Mouse (Mus musculus) neural tube, embryonic 15.5 days (tissue): ENCODE measurements at regions not wholly inside any gene's neighbourhood (a gene's known extent, or its start where the extent isn't known, plus 50 kb on each side); places are given as distances from the start of the nearest gene placed in this dataset.

Experiments
- ATAC-seq: fragments of 200-750 bp; cut with Nextera tagmentation; 2 replicates; pipeline ENCODE4 v1.8.0; 2017; ENCODE audit warnings: mild to moderate bottlenecking, moderate TSS enrichment, moderate library complexity; ENCODE audit not compliant: low FRiP score
- H3K27ac ChIP-seq: fragments of 300-500 bp; sonication (generic); replicated peaks from 2 replicates; pipeline ENCODE4 v1.5.1; 2015; ENCODE audit warnings: mild to moderate bottlenecking, inconsistent platforms
- H3K27me3 ChIP-seq: fragments of 300-500 bp; sonication (generic); replicated peaks from 2 replicates; pipeline ENCODE4 v1.6.1; 2015; ENCODE audit warnings: inconsistent platforms
- H3K36me3 ChIP-seq: fragments of 300-500 bp; sonication (generic); 2 replicates; pipeline ENCODE4 v1.6.1; 2015; ENCODE audit warnings: inconsistent platforms
- H3K4me1 ChIP-seq: fragments of 300-500 bp; sonication (generic); 2 replicates; pipeline ENCODE4 v1.6.1; 2015; ENCODE audit warnings: inconsistent platforms
- H3K4me2 ChIP-seq: fragments of 300-500 bp; sonication (generic); 2 replicates; pipeline ENCODE4 v1.6.1; 2015; ENCODE audit warnings: inconsistent platforms, mild to moderate bottlenecking, moderate library complexity
- H3K4me3 ChIP-seq: fragments of 300-500 bp; sonication (generic); replicated peaks from 2 replicates; pipeline ENCODE4 v1.5.1; 2015; ENCODE audit warnings: mild to moderate bottlenecking, inconsistent platforms
- H3K9ac ChIP-seq: fragments of 300-500 bp; sonication (generic); replicated peaks from 2 replicates; pipeline ENCODE4 v1.6.1; 2015; ENCODE audit warnings: mild to moderate bottlenecking, inconsistent platforms
- H3K9me3 ChIP-seq: fragments of 300-500 bp; sonication (generic); replicated peaks from 2 replicates; pipeline ENCODE4 v1.6.1; 2016; ENCODE audit warnings: inconsistent platforms
- WGBS: fragments of 180-500 bp; shearing (Covaris S2); methylation state at CpG from one replicate; pipeline ENCODE4 v1.1.7; 2015; ENCODE audit warnings: mixed read lengths; 5-methylcytosine and 5-hydroxymethylcytosine counted together

DNA sequence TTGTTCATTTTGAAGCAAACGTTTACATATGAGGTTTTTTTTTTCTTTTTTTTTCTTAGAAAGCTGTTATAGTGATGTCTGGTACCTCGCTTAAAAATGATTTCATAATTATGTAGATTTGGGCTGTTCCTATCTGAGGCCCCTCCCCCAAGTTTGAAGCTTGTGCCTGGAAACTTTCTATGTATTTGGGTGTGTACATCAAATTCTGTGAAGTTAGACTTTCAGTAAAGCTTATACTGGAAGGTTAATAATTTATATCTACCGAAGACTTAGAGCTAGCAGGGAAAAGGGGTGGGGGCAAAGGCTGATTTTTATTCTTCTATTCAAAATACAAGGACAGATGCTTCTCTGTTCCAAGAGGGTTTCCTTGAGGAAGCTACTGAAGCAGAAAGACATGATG, 235.3 kb downstream of the Mef2c start:
- Histone ChIP-seq H3K27me3 (no peaks in the 10 kb centered on the region), H3K9me3 (no peaks in the 10 kb centered on the region), H3K9ac (peak overlapping the region; percentile 72), H3K4me2 (peak overlapping the region; percentile 67), H3K36me3 (no peaks in the 10 kb centered on the region), H3K4me1 (0 out of 2 replicates have a peak, but pooled peaks cover 5% of the 10 kb centered on the region), H3K27ac (peak overlapping the region; percentile 94), H3K4me3 (peak overlapping the region; percentile 50)
- 2% methylated on average over 3 of the region's 3 CpGs for WGBS
- no peak for ATAC-seq

DNA sequence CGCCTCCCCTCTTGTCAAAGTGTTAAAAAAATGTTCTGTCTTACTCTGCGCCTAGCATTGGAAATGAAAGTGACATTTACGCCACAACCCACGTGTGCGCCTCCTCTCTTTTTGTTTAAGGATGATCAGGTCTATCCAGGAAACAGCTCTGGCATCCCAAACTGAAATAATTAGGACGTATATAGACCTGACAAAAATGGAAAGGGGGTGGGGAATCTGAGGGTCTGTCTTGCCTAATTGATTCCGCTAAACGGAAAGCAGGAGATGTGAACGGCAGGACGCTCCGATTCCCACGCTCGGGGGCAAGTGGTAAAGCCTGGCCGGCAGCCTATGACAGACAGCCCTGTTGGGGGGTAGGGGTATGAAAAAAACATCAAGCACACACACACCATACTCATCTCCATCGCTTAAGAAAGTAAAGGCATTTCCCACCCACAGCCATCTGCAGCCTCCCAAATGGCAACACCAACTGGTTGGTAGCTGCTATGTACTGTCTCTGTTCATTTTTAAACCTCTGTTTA, 235.8 kb downstream of the Mef2c start:
- H3K4me3 ChIP-seq, result peak overlapping the region; percentile 50
- peak; percentile 60 for ATAC-seq
- no peaks in the 10 kb centered on the region for H3K36me3 ChIP-seq
- peak overlapping the region; percentile 94 for H3K27ac ChIP-seq
- WGBS, result under 1% methylated on average over 15 of the region's 15 CpGs
- no peaks in the 10 kb centered on the region for H3K9me3 ChIP-seq
- peak overlapping the region; percentile 72 for H3K9ac ChIP-seq
- peak overlapping the region; percentile 67 for H3K4me2 ChIP-seq
- no peaks in the 10 kb centered on the region for H3K27me3 ChIP-seq
- peaks cover 8% of the 10 kb centered on the region; the same call in 1 of the 2 replicates for H3K4me1 ChIP-seq

DNA sequence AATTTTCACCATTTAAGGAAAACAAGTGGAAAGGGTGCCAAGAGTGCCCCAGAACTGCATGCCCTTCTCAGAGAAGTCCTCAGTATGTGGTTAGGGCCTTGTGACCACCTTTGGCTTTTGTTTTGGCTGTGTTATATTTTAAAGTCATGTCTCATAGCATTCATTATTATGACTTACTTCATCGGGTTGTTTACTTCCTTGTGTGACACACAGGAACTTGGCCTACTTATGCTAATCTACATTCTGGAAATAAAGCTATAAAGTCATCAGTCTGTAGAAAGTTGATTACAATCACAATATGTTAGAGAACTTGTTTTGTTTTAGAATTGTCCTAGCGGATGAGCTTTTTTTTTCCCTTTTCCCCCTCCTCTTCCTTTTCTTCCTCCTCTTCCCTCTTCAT, 236.3 kb downstream of the Mef2c start:
- ATAC-seq, result no peak
- no peaks in the 10 kb centered on the region for H3K9me3 ChIP-seq
- H3K4me1 ChIP-seq, result peaks cover 13% of the 10 kb centered on the region; the same call in 1 of the 2 replicates
- H3K9ac ChIP-seq, result peak overlapping the region; percentile 72
- H3K4me2 ChIP-seq, result peak overlapping the region; percentile 67
- peak overlapping the region; percentile 94 for H3K27ac ChIP-seq
- 6% methylated on average over 2 of the region's 2 CpGs for WGBS
- peak overlapping the region; percentile 50 for H3K4me3 ChIP-seq
- H3K36me3 ChIP-seq, result no peaks in the 10 kb centered on the region
- H3K27me3 ChIP-seq, result no peaks in the 10 kb centered on the region

DNA sequence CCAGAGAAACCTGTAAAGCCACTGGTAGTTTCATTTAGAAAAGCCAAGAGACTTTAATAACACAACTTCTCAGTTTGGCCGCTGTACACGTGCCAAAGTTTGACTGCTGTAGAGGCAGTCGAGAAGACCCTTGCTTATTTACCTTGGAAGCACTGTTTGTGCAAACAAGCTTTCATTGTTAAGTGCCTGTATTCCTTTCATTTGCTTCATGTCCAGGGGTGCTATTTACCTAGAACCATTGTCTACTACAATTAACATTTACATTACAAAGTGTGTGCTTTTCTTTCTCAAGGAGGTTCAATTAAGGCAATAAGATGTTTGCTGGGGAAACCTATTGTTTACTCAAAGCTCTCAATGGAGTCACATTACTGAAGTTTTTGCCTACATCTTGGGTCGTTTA, 236.9 kb downstream of the Mef2c start:
- Histone ChIP-seq H3K4me1 (peaks cover 19% of the 10 kb centered on the region; the same call in 1 of the 2 replicates), H3K4me2 (peak overlapping the region; percentile 67), H3K4me3 (peak overlapping the region; percentile 50), H3K9me3 (no peaks in the 10 kb centered on the region), H3K36me3 (no peaks in the 10 kb centered on the region), H3K27ac (peak overlapping the region; percentile 94), H3K9ac (peak overlapping the region; percentile 72), H3K27me3 (no peaks in the 10 kb centered on the region)
- ATAC-seq, result no peak
- 8% methylated on average over 4 of the region's 4 CpGs for WGBS

DNA sequence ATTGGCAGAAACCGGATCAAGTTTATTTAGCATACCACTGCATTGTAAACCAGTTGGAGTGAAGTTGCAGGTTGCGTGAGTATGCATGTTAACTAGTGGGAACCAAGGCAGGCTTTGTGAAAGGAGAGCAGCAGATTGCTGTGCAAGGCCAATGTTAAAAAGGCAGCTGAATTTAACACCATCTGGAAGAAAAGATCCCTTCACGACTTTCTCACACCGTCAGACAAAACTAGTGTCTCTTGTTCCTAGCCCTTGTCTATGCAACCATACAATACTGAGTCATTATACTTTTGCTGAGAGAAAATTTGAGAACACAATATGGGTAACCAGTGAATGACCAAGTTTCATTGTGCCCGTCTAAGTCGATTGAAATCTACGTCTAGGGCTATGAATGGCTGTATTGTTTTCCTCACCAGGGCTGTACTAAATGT, 237.8 kb downstream of the Mef2c start:
- no peak for ATAC-seq
- Histone ChIP-seq H3K4me2 (peak overlapping the region; percentile 67), H3K4me3 (peak overlapping the region; percentile 36), H3K27me3 (no peaks in the 10 kb centered on the region), H3K36me3 (no peaks in the 10 kb centered on the region), H3K27ac (peak overlapping the region; percentile 83), H3K9me3 (no peaks in the 10 kb centered on the region), H3K9ac (peak overlapping the region; percentile 42), H3K4me1 (peaks cover 22% of the 10 kb centered on the region; the same call in 1 of the 2 replicates)
- 7% methylated on average over 7 of the region's 7 CpGs for WGBS

DNA sequence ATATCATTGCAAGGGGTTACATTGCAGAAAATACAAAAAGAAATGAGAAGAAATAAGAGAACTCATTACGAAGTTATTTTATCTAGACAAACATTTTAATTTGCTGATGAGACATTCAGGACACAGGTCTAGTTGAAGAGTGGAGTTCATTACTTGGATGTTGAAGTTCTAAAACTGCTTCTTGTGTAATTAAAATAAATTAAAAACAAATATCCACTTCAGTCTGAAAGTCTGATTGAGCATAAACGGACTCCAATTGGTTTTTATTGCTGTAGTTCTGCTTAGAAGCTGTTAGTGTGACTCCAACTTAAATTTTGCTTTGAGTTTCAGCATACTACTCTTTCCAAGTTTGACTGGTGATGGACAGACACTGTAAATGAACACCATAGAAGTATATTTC, 238.3 kb downstream of the Mef2c start:
- ATAC-seq, result no peak
- 21% methylated on average over 2 of the region's 2 CpGs for WGBS

DNA sequence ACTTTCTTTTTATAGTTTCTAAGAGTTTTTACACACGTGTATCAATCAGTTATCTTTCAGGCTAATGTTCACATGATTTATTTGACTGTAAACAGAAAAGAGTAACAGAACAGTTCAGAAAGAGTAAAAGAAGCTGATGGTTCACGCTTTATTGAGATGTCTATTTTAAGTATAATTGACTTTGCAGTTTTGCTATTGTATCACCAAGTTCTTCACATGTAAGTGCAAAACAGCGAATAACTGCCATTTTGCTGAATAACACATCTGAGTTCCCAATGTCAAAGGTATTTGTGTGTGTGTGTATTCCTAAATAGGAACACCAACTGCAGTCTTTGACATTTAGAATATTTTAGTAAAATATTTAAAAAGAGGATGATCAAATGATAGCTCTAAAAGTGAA, 238.7 kb downstream of the Mef2c start:
- 28% methylated on average over 3 of the region's 3 CpGs for WGBS
- Histone ChIP-seq H3K4me1 (peaks cover 21% of the 10 kb centered on the region; the same call in 1 of the 2 replicates), H3K4me2 (peak overlapping the region; percentile 67), H3K27ac (peak overlapping the region; percentile 70; the same call in 1 of the 2 replicates), H3K36me3 (no peaks in the 10 kb centered on the region), H3K4me3 (0 out of 2 replicates have a peak overlapping the region, but pooled peaks have one; percentile 18), H3K27me3 (no peaks in the 10 kb centered on the region), H3K9me3 (no peaks in the 10 kb centered on the region), H3K9ac (0 out of 2 replicates have a peak overlapping the region, but pooled peaks have one; percentile 6)
- ATAC-seq, result no peak

More for the DNA sequence above, 238.3 kb downstream of the Mef2c start:
- Histone ChIP-seq H3K9me3 (no peaks in the 10 kb centered on the region), H3K27me3 (no peaks in the 10 kb centered on the region), H3K4me1 (peaks cover 22% of the 10 kb centered on the region; the same call in 1 of the 2 replicates), H3K4me2 (peak overlapping the region; percentile 67), H3K4me3 (peak overlapping the region; percentile 36), H3K9ac (peak overlapping the region; percentile 42; the same call in 1 of the 2 replicates), H3K27ac (peak overlapping the region; percentile 83), H3K36me3 (no peaks in the 10 kb centered on the region)

DNA sequence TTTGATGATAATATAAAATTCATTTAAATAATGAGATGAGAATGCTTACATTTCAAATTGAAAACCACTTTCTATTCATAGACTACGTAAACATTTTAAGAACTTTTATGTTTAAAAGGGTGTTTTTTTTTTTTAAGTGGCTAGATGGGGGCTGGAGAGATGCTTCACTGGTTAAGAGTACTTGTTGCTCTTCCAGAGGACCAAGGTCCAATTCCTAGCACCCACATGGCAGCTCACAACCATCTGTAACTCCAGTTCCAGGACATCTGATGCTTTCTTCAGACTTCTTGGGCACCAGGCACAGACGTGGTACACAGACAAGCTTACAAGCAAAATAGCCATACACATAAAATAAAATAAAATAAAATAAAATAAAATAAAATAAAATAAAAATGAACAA, 239.5 kb downstream of the Mef2c start:
- no peak overlapping the region for H3K9ac ChIP-seq
- no peak overlapping the region for H3K4me3 ChIP-seq
- 38% methylated on average over 2 of the region's 2 CpGs for WGBS
- no peak for ATAC-seq
- peak overlapping the region; percentile 68; the same call in 1 of the 2 replicates for H3K27ac ChIP-seq
- H3K36me3 ChIP-seq, result no peaks in the 10 kb centered on the region
- peaks cover 19% of the 10 kb centered on the region; the same call in 1 of the 2 replicates for H3K4me1 ChIP-seq
- no peaks in the 10 kb centered on the region for H3K27me3 ChIP-seq
- H3K9me3 ChIP-seq, result no peaks in the 10 kb centered on the region
- H3K4me2 ChIP-seq, result peak overlapping the region; percentile 75

DNA sequence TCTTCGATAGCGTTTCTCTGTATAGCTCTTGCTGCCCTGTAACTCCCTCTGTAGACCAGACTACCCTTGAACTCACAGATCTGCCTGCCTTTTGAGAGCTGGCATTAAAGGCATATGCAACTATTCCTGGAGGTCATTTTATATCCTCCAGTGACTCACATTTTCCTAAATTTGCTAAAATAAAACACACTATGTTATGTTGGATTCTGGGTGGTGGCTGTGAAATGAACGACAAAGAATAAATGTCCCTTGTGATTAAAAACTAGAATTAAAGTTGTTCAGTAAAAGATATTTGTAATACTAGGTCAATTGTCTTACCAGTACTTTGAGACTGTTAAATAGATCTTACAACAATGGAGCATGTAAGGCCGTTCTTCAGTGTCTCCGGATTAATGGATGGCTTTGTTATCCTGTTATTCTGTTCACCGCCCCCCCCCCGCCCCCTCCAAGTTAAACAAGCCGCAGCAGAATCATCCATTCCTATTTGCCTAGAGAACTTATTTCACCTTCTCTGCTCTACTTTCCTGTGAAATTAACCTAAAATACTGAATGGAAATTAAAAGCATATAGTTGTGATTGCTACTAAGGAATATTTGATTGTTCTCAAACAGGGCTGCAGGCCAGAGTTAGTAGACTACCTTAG, 240.4 kb downstream of the Mef2c start:
- ATAC-seq, result peak; percentile 2
- Histone ChIP-seq H3K27me3 (no peaks in the 10 kb centered on the region), H3K4me2 (peak overlapping the region; percentile 75), H3K4me1 (peaks cover 20% of the 10 kb centered on the region; the same call in 1 of the 2 replicates), H3K4me3 (peak overlapping the region; percentile 48), H3K36me3 (no peaks in the 10 kb centered on the region), H3K9me3 (no peaks in the 10 kb centered on the region), H3K9ac (peak overlapping the region; percentile 66), H3K27ac (peak overlapping the region; percentile 95)
- WGBS, result 17% methylated on average over 8 of the region's 8 CpGs

DNA sequence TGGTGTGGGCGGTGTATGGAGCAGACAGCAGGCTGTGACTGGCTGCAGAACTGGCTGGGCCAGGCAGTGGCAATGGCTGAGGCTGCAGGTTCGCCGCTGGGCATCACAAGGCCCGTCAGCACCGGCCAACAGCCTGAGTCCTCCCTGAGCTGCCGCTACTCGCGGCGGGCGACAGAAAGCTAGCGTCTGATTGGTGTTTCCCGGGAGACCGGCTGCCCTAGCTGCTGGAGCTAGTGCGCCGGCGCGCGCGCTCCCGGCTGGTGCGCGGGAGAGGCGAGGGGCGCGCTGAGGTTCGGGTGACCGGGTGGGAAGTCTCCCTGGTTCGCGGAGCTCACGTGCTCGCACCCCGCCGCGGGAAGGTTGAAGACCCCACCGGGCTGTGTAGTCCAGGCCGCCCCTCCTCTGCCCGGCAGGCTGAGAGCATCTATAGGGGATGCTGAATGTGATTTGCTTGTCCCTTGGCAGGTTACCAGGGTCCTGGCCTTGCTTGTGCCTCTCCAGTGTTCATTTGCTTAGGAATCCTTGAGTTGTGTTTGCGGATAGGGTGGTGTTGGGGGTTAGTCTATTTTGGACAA, 241.2 kb downstream of the Mef2c start:
- H3K36me3 ChIP-seq, result no peaks in the 10 kb centered on the region
- H3K4me3 ChIP-seq, result peak overlapping the region; percentile 48
- WGBS, result under 1% methylated on average over 38 of the region's 38 CpGs
- peak overlapping the region; percentile 75 for H3K4me2 ChIP-seq
- ATAC-seq, result peak; percentile 92
- H3K9me3 ChIP-seq, result no peaks in the 10 kb centered on the region
- no peaks in the 10 kb centered on the region for H3K27me3 ChIP-seq
- H3K4me1 ChIP-seq, result peaks cover 22% of the 10 kb centered on the region; the same call in 1 of the 2 replicates
- peak overlapping the region; percentile 66 for H3K9ac ChIP-seq
- H3K27ac ChIP-seq, result peak overlapping the region; percentile 95

DNA sequence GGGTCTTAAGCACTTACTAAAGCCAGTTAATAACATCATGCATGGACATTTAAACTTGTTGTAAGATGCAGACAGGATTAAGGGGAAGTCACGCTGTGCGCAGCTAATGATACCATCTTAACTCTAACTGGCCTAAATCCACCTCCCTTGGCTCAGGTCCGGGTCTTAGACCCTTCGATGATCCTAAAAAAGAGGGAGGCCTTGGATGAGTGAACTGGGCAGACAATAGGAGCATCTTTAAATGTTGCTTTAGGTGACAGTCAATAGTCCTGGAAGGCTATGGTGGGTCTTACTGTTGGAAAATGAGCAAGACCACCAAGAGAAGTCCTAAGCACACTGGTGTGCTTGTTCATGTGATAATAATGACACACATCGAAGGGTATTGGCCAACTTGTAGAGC, 242.1 kb downstream of the Mef2c start:
- no peaks in the 10 kb centered on the region for H3K36me3 ChIP-seq
- ATAC-seq, result no peak
- peak overlapping the region; percentile 75 for H3K4me2 ChIP-seq
- H3K27ac ChIP-seq, result peak overlapping the region; percentile 95
- no peak overlapping the region for H3K9ac ChIP-seq
- 76% methylated on average over 5 of the region's 5 CpGs for WGBS
- H3K4me3 ChIP-seq, result 0 out of 2 replicates have a peak overlapping the region, but pooled peaks have one; percentile 48
- H3K4me1 ChIP-seq, result peaks cover 22% of the 10 kb centered on the region; the same call in 1 of the 2 replicates
- no peaks in the 10 kb centered on the region for H3K9me3 ChIP-seq
- H3K27me3 ChIP-seq, result no peaks in the 10 kb centered on the region
